Mouse (Mus musculus) heart, embryonic 12.5 days (tissue): ENCODE data around the gene Hoxd10. TPM values are rescaled to one million over a fixed set of nuclear protein-coding genes. Genes with fewer than 3 reads are reported as not detected.
A peak's percentile ranks its signal among the peaks of the same experiment; 100 is the strongest.

Experiments used
- ATAC-seq: fragments of 200-750 bp; cut with Nextera tagmentation; 2 replicates; pipeline ENCODE4 v1.8.0; 2017; ENCODE audit warnings: moderate TSS enrichment, moderate library complexity; ENCODE audit not compliant: insufficient number of reproducible peaks, low FRiP score
- H3K27ac ChIP-seq: fragments of 300-500 bp; sonication (generic); 2 replicates; pipeline ENCODE4 v1.5.1; 2016; ENCODE audit warnings: mild to moderate bottlenecking, moderate library complexity; ENCODE audit not compliant: poor library complexity, severe bottlenecking
- H3K27me3 ChIP-seq: fragments of 300-500 bp; sonication (generic); replicated peaks from 2 replicates; pipeline ENCODE4 v1.6.1; 2016; ENCODE audit warnings: mild to moderate bottlenecking, moderate library complexity
- H3K36me3 ChIP-seq: fragments of 300-500 bp; sonication (generic); 2 replicates; pipeline ENCODE4 v1.6.1; 2016; ENCODE audit warnings: mild to moderate bottlenecking, moderate library complexity
- H3K4me1 ChIP-seq: fragments of 300-500 bp; sonication (generic); replicated peaks from 2 replicates; pipeline ENCODE4 v1.6.1; 2016; ENCODE audit warnings: mild to moderate bottlenecking
- H3K4me2 ChIP-seq: fragments of 300-500 bp; sonication (generic); 2 replicates; pipeline ENCODE4 v1.6.1; 2016; ENCODE audit warnings: mild to moderate bottlenecking, moderate library complexity
- H3K4me3 ChIP-seq: fragments of 300-500 bp; sonication (generic); 2 replicates; pipeline ENCODE4 v1.5.1; 2016; ENCODE audit warnings: mild to moderate bottlenecking
- H3K9ac ChIP-seq: fragments of 300-500 bp; sonication (generic); 2 replicates; pipeline ENCODE4 v1.6.1; 2016; ENCODE audit warnings: mild to moderate bottlenecking, moderate library complexity
- H3K9me3 ChIP-seq: fragments of 300-500 bp; sonication (generic); replicated peaks from 2 replicates; pipeline ENCODE4 v1.6.1; 2016; ENCODE audit warnings: mild to moderate bottlenecking, moderate library complexity
- WGBS: fragments of 180-500 bp; shearing (Covaris S2); methylation state at CpG from one replicate; pipeline ENCODE4 v1.1.7; 2016; 5-methylcytosine and 5-hydroxymethylcytosine counted together
- polyA plus RNA-seq: library from polyadenylated mRNA; unstranded; fragments of >200 nt; fragmentation: Nextera tagmentation; extraction: Ambion mirVana; gene quantifications from 2 replicates; pipeline ENCODE4 v1.2.1, GENCODE M21; 2016

Gene Hoxd10
- polyA plus RNA-seq, 1 experiment from 2014 or later, result not detected

- Histone ChIP-seq H3K4me2 (peak overlapping the region; percentile 67), H3K27ac (no peak overlapping the region), H3K27me3 (peaks cover 96% of the 10 kb centered on the region), H3K36me3 (no peaks in the 10 kb centered on the region), H3K4me1 (peaks cover 13% of the 10 kb centered on the region), H3K9ac (no peak overlapping the region), H3K9me3 (no peaks in the 10 kb centered on the region), H3K4me3 (peak overlapping the region; percentile 35)
- ATAC-seq, result peak; percentile 45; the same call in 1 of the 2 replicates
- WGBS, result 5% methylated on average over 26 of the region's 26 CpGs
Measured at GRCm38 (mm10) chr2:74715504-74716241, 23.9 kb downstream of the Hoxd10 start.

- Histone ChIP-seq H3K9me3 (no peaks in the 10 kb centered on the region), H3K4me2 (no peak overlapping the region), H3K27ac (no peak overlapping the region), H3K36me3 (no peaks in the 10 kb centered on the region), H3K4me3 (no peak overlapping the region), H3K9ac (no peak overlapping the region), H3K4me1 (0 out of 2 replicates have a peak, but pooled peaks cover 3% of the 10 kb centered on the region), H3K27me3 (peaks cover 99% of the 10 kb centered on the region)
- no peak for ATAC-seq
- WGBS, result 11% methylated on average over 2 of the region's 2 CpGs
Measured at GRCm38 (mm10) chr2:74720384-74720783, 28.7 kb downstream of the Hoxd10 start.

GRCm38 (mm10) chr2:74720955-74721491 lies 29.3 kb downstream of the Hoxd10 start:
- H3K9me3 ChIP-seq, result no peaks in the 10 kb centered on the region
- H3K4me2 ChIP-seq, result no peak overlapping the region
- H3K9ac ChIP-seq, result no peak overlapping the region
- H3K27me3 ChIP-seq, result peaks cover 98% of the 10 kb centered on the region
- H3K27ac ChIP-seq, result no peak overlapping the region
- 0 out of 2 replicates have a peak, but pooled peaks cover under 1% of the 10 kb centered on the region for H3K4me1 ChIP-seq
- WGBS, result 10% methylated on average over 5 of the region's 5 CpGs
- no peak for ATAC-seq
- no peak overlapping the region for H3K4me3 ChIP-seq
- H3K36me3 ChIP-seq, result no peaks in the 10 kb centered on the region

- Histone ChIP-seq H3K4me2 (no peak overlapping the region), H3K4me3 (no peak overlapping the region), H3K9ac (no peak overlapping the region), H3K9me3 (no peaks in the 10 kb centered on the region), H3K27me3 (peaks cover 98% of the 10 kb centered on the region), H3K27ac (no peak overlapping the region), H3K4me1 (no peaks in the 10 kb centered on the region), H3K36me3 (no peaks in the 10 kb centered on the region)
- ATAC-seq, result no peak
- WGBS, result 12% methylated on average over 6 of the region's 6 CpGs
Measured at GRCm38 (mm10) chr2:74721882-74722281, 30.2 kb downstream of the Hoxd10 start.

- no peaks in the 10 kb centered on the region for H3K36me3 ChIP-seq
- 9% methylated on average over 8 of the region's 8 CpGs for WGBS
- no peaks in the 10 kb centered on the region for H3K9me3 ChIP-seq
- no peak overlapping the region for H3K27ac ChIP-seq
- no peak overlapping the region for H3K9ac ChIP-seq
- no peak overlapping the region for H3K4me3 ChIP-seq
- H3K4me1 ChIP-seq, result peaks cover 9% of the 10 kb centered on the region
- ATAC-seq, result no peak
- H3K27me3 ChIP-seq, result peaks cover 98% of the 10 kb centered on the region
- no peak overlapping the region for H3K4me2 ChIP-seq
Measured at GRCm38 (mm10) chr2:74722949-74723348, 31.2 kb downstream of the Hoxd10 start.

- WGBS, result 21% methylated on average over 7 of the region's 7 CpGs
- ATAC-seq, result no peak
- H3K4me3 ChIP-seq, result no peak overlapping the region
- no peaks in the 10 kb centered on the region for H3K36me3 ChIP-seq
- H3K27me3 ChIP-seq, result peaks cover 96% of the 10 kb centered on the region
- no peak overlapping the region for H3K27ac ChIP-seq
- H3K4me1 ChIP-seq, result peaks cover 10% of the 10 kb centered on the region
- no peaks in the 10 kb centered on the region for H3K9me3 ChIP-seq
- H3K4me2 ChIP-seq, result no peak overlapping the region
- no peak overlapping the region for H3K9ac ChIP-seq
Measured at GRCm38 (mm10) chr2:74724244-74725015, 32.7 kb downstream of the Hoxd10 start.

- H3K27ac ChIP-seq, result no peak overlapping the region
- no peak overlapping the region for H3K4me2 ChIP-seq
- WGBS, result 2% methylated on average over 17 of the region's 17 CpGs
- H3K9ac ChIP-seq, result no peak overlapping the region
- no peaks in the 10 kb centered on the region for H3K9me3 ChIP-seq
- H3K27me3 ChIP-seq, result peaks cover 94% of the 10 kb centered on the region
- peaks cover 10% of the 10 kb centered on the region for H3K4me1 ChIP-seq
- H3K36me3 ChIP-seq, result no peaks in the 10 kb centered on the region
- H3K4me3 ChIP-seq, result no peak overlapping the region
- ATAC-seq, result no peak
Measured at GRCm38 (mm10) chr2:74725171-74725570, 33.4 kb downstream of the Hoxd10 start.

GRCm38 (mm10) chr2:74726551-74726950 lies 34.8 kb downstream of the Hoxd10 start, which contains the start of gene Gm28230:
Gm28230 (plus strand) TSS chr2:74726728.
- H3K9ac ChIP-seq, result no peak within 1 kb of the TSS
- ATAC-seq, result no peak
- WGBS, result 7% methylated on average over 5 of the region's 5 CpGs
- no peaks in the 10 kb centered on the region for H3K9me3 ChIP-seq
- peaks cover 93% of the 10 kb centered on the region for H3K27me3 ChIP-seq
- H3K4me3 ChIP-seq, result peak within 1 kb of the TSS; percentile 42
- H3K4me1 ChIP-seq, result peaks cover 10% of the 10 kb centered on the region
- no peak within 1 kb of the TSS for H3K27ac ChIP-seq
- H3K36me3 ChIP-seq, result no peaks in the 10 kb centered on the region
- H3K4me2 ChIP-seq, result peak within 1 kb of the TSS; percentile 62

- Histone ChIP-seq H3K4me1 (peaks cover 10% of the 10 kb centered on the region), H3K4me2 (peak overlapping the region; percentile 62), H3K4me3 (peak overlapping the region; percentile 42), H3K9ac (no peak overlapping the region), H3K27me3 (peaks cover 93% of the 10 kb centered on the region), H3K36me3 (no peaks in the 10 kb centered on the region), H3K9me3 (no peaks in the 10 kb centered on the region), H3K27ac (no peak overlapping the region)
- under 1% methylated on average over 43 of the region's 43 CpGs for WGBS
- no peak for ATAC-seq
Measured at GRCm38 (mm10) chr2:74726973-74727639, 35.4 kb downstream of the Hoxd10 start.

GRCm38 (mm10) chr2:74727640-74728302 lies 36.0 kb downstream of the Hoxd10 start:
- no peaks in the 10 kb centered on the region for H3K9me3 ChIP-seq
- no peak overlapping the region for H3K27ac ChIP-seq
- no peaks in the 10 kb centered on the region for H3K36me3 ChIP-seq
- WGBS, result 2% methylated on average over 25 of the region's 25 CpGs
- peaks cover 11% of the 10 kb centered on the region for H3K4me1 ChIP-seq
- ATAC-seq, result no peak
- peak overlapping the region; percentile 62 for H3K4me2 ChIP-seq
- peak overlapping the region; percentile 42 for H3K4me3 ChIP-seq
- H3K27me3 ChIP-seq, result peaks cover 94% of the 10 kb centered on the region
- H3K9ac ChIP-seq, result no peak overlapping the region
